Mouse (Mus musculus): ENCODE measurements around the gene Krt80.

DNA sequence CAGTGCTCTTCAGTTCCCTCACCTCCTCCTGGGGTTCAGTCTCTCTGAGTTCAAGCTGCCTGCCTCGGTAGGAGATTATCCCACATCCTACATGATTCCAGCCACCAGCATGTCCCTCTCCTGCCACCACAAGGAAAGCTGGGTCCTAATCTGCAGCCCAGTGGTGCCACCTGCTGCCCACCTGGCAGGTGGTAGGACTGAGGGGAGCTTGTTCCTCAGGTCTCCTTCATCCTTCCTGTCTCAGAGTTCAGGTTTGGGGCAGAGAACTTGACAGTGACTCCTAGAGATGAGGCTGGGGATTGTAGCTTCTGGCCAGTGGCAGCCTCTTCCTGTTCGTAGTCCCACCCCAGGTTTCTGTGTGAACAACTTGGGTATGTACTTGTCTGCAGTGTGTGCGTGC is 17.2 kb upstream of the Krt80 start:
- TF ChIP-seq POLR2A (IDR thresholded peaks at IDR 0.05; ENCODE audit: control insufficient read depth, extremely low read depth, insufficient read depth, low read length, poor library complexity), result no peak
- TF ChIP-seq CTCF (IDR thresholded peaks at IDR 0.05; ENCODE audit: borderline replicate concordance, control insufficient read depth, extremely low read depth, insufficient read depth, low read length, poor library complexity), result no peak

Measured in thymus, adult 2 months (tissue).